Mouse (Mus musculus) kidney, embryonic 16.5 days (tissue): ENCODE data around the gene Slc22a18. TPM values are rescaled to one million over a fixed set of nuclear protein-coding genes. Genes with fewer than 3 reads are reported as not detected.
"Not testable (repeated sequence)": the region's sequence is repeated elsewhere in the genome, so short reads cannot be mapped to it uniquely, and the experiment has no call there.

Experiments used
- ATAC-seq: fragments of 200-750 bp; cut with Nextera tagmentation; 2 replicates; pipeline ENCODE4 v1.8.0; 2017; ENCODE audit warnings: moderate TSS enrichment; ENCODE audit not compliant: low FRiP score, low TSS enrichment
- H3K27ac ChIP-seq: fragments of 300-500 bp; sonication (generic); 2 replicates; pipeline ENCODE4 v1.5.1; 2014; ENCODE audit warnings: low read length
- H3K27me3 ChIP-seq: fragments of 300-500 bp; sonication (generic); 2 replicates; pipeline ENCODE4 v1.6.1; 2014; ENCODE audit warnings: low read length, control low read depth, mixed read lengths; ENCODE audit not compliant: insufficient read depth
- H3K36me3 ChIP-seq: fragments of 300-500 bp; sonication (generic); 2 replicates; pipeline ENCODE4 v1.6.1; 2014; ENCODE audit warnings: low read length, control low read depth, mixed read lengths; ENCODE audit not compliant: insufficient read depth
- H3K4me1 ChIP-seq: fragments of 300-500 bp; sonication (generic); 2 replicates; pipeline ENCODE4 v1.6.1; 2014; ENCODE audit warnings: low read length, control low read depth, mixed read lengths; ENCODE audit not compliant: insufficient read depth
- H3K4me2 ChIP-seq: fragments of 300-500 bp; sonication (generic); replicated peaks from 2 replicates; pipeline ENCODE4 v1.6.1; 2014; ENCODE audit warnings: low read depth, low read length
- H3K4me3 ChIP-seq: fragments of 300-500 bp; sonication (generic); 2 replicates; pipeline ENCODE4 v1.5.1; 2014; ENCODE audit warnings: mild to moderate bottlenecking, low read length
- H3K9ac ChIP-seq: fragments of 300-500 bp; sonication (generic); replicated peaks from 2 replicates; pipeline ENCODE4 v1.6.1; 2014; ENCODE audit warnings: low read length
- H3K9me3 ChIP-seq: fragments of 300-500 bp; sonication (generic); 2 replicates; pipeline ENCODE4 v1.6.1; 2016; ENCODE audit warnings: low read length, control low read depth
- WGBS: fragments of 180-500 bp; shearing (Covaris S2); extraction: QIAGEN DNeasy Blood & Tissue Kit; methylation state at CpG from one replicate; pipeline ENCODE4 v1.1.7; 2014; 5-methylcytosine and 5-hydroxymethylcytosine counted together
- polyA plus RNA-seq: library from polyadenylated mRNA; unstranded; fragments of >200 nt; fragmentation: Nextera tagmentation; extraction: Ambion mirVana; gene quantifications from 2 replicates; pipeline ENCODE4 v1.2.1, GENCODE M21; 2015

Slc22a18 gene
- polyA plus RNA-seq, 1 experiment from 2014 or later = 8.3 TPM

GRCm38 (mm10) chr7:143510593-143511334, 37.2 kb downstream of the Slc22a18 start:
- no peak overlapping the region for H3K4me2 ChIP-seq
- H3K27me3 ChIP-seq = no peaks in the 10 kb centered on the region
- H3K9me3 ChIP-seq = no peaks in the 10 kb centered on the region
- peaks cover 25% of the 10 kb centered on the region for H3K36me3 ChIP-seq
- H3K9ac ChIP-seq = no peak overlapping the region
- no peak for ATAC-seq
- WGBS = 83% methylated on average over 3 of the region's 3 CpGs
- H3K27ac ChIP-seq = no peak overlapping the region
- H3K4me3 ChIP-seq = no peak overlapping the region
- no peaks in the 10 kb centered on the region for H3K4me1 ChIP-seq

GRCm38 (mm10) chr7:143511335-143511712, 37.8 kb downstream of the Slc22a18 start:
- no peaks in the 10 kb centered on the region for H3K4me1 ChIP-seq
- no peak for ATAC-seq
- H3K27ac ChIP-seq = no peak overlapping the region
- H3K27me3 ChIP-seq = no peaks in the 10 kb centered on the region
- H3K9me3 ChIP-seq = no peaks in the 10 kb centered on the region
- no peak overlapping the region for H3K9ac ChIP-seq
- no peak overlapping the region for H3K4me3 ChIP-seq
- H3K36me3 ChIP-seq = peaks cover 30% of the 10 kb centered on the region
- H3K4me2 ChIP-seq = no peak overlapping the region

GRCm38 (mm10) chr7:143513763-143514415, 40.4 kb downstream of the Slc22a18 start:
- H3K36me3 ChIP-seq = peaks cover 52% of the 10 kb centered on the region
- no peak for ATAC-seq
- H3K9me3 ChIP-seq = no peaks in the 10 kb centered on the region
- no peaks in the 10 kb centered on the region for H3K27me3 ChIP-seq
- no peak overlapping the region for H3K4me3 ChIP-seq
- WGBS = 86% methylated on average over 10 of the region's 10 CpGs
- no peaks in the 10 kb centered on the region for H3K4me1 ChIP-seq
- H3K9ac ChIP-seq = no peak overlapping the region
- H3K27ac ChIP-seq = no peak overlapping the region
- no peak overlapping the region for H3K4me2 ChIP-seq

GRCm38 (mm10) chr7:143514416-143514768, 40.9 kb downstream of the Slc22a18 start:
- H3K4me2 ChIP-seq = no peak overlapping the region
- no peak overlapping the region for H3K27ac ChIP-seq
- peaks cover 57% of the 10 kb centered on the region for H3K36me3 ChIP-seq
- WGBS = 94% methylated on average over 4 of the region's 4 CpGs
- H3K9me3 ChIP-seq = no peaks in the 10 kb centered on the region
- H3K4me3 ChIP-seq = no peak overlapping the region
- H3K4me1 ChIP-seq = no peaks in the 10 kb centered on the region
- H3K27me3 ChIP-seq = no peaks in the 10 kb centered on the region
- H3K9ac ChIP-seq = no peak overlapping the region
- no peak for ATAC-seq

- H3K9ac ChIP-seq = no peak overlapping the region
- H3K4me3 ChIP-seq = no peak overlapping the region
- H3K4me1 ChIP-seq = no peaks in the 10 kb centered on the region
- no peak overlapping the region for H3K27ac ChIP-seq
- no peak overlapping the region for H3K4me2 ChIP-seq
- H3K36me3 ChIP-seq = peaks cover 91% of the 10 kb centered on the region
- no peaks in the 10 kb centered on the region for H3K9me3 ChIP-seq
- no peak for ATAC-seq
- 73% methylated on average over 4 of the region's 4 CpGs for WGBS
- no peaks in the 10 kb centered on the region for H3K27me3 ChIP-seq
Observed at GRCm38 (mm10) chr7:143519333-143519732, 45.8 kb downstream of the Slc22a18 start.

- Histone ChIP-seq H3K27ac (no peak overlapping the region), H3K4me2 (no peak overlapping the region), H3K27me3 (no peaks in the 10 kb centered on the region), H3K4me1 (no peaks in the 10 kb centered on the region), H3K9me3 (no peaks in the 10 kb centered on the region), H3K36me3 (peaks cover 75% of the 10 kb centered on the region), H3K4me3 (no peak overlapping the region), H3K9ac (no peak overlapping the region)
- ATAC-seq = no peak
- WGBS = 86% methylated on average over 1 of the region's 1 CpGs
Observed at GRCm38 (mm10) chr7:143532410-143532809, 58.9 kb downstream of the Slc22a18 start.

- Histone ChIP-seq H3K4me3 (no peak overlapping the region), H3K9me3 (no peaks in the 10 kb centered on the region), H3K36me3 (peaks cover 76% of the 10 kb centered on the region), H3K27me3 (no peaks in the 10 kb centered on the region), H3K27ac (no peak overlapping the region), H3K9ac (no peak overlapping the region), H3K4me1 (no peaks in the 10 kb centered on the region), H3K4me2 (no peak overlapping the region)
- no peak for ATAC-seq
- WGBS = 83% methylated on average over 2 of the region's 2 CpGs
Observed at GRCm38 (mm10) chr7:143533284-143533683, 59.7 kb downstream of the Slc22a18 start.

GRCm38 (mm10) chr7:143536251-143536650, 62.7 kb downstream of the Slc22a18 start:
- Histone ChIP-seq H3K4me3 (no peak overlapping the region), H3K4me1 (no peaks in the 10 kb centered on the region), H3K4me2 (no peak overlapping the region), H3K9ac (no peak overlapping the region), H3K27ac (no peak overlapping the region), H3K9me3 (no peaks in the 10 kb centered on the region), H3K27me3 (no peaks in the 10 kb centered on the region), H3K36me3 (peaks cover 63% of the 10 kb centered on the region)
- no peak for ATAC-seq
- WGBS = 90% methylated on average over 3 of the region's 3 CpGs

GRCm38 (mm10) chr7:143538229-143538628, 64.7 kb downstream of the Slc22a18 start:
- not testable (repeated sequence) for H3K4me2 ChIP-seq, H3K9ac ChIP-seq, H3K9me3 ChIP-seq, H3K4me3 ChIP-seq, H3K27me3 ChIP-seq, H3K27ac ChIP-seq, ATAC-seq, H3K4me1 ChIP-seq
- 93% methylated on average over 6 of the region's 6 CpGs for WGBS
- H3K36me3 ChIP-seq = peaks cover 49% of the 10 kb centered on the region

- Histone ChIP-seq H3K9me3 (no peaks in the 10 kb centered on the region), H3K9ac (no peak overlapping the region), H3K36me3 (peaks cover 45% of the 10 kb centered on the region), H3K27me3 (no peaks in the 10 kb centered on the region), H3K27ac (no peak overlapping the region), H3K4me2 (no peak overlapping the region), H3K4me3 (no peak overlapping the region), H3K4me1 (no peaks in the 10 kb centered on the region; the same call in 1 of the 2 replicates)
- WGBS = 65% methylated on average over 1 of the region's 1 CpGs
- ATAC-seq = no peak
Observed at GRCm38 (mm10) chr7:143538671-143539070, 65.1 kb downstream of the Slc22a18 start.
